Mouse (Mus musculus): Measurements from ENCODE around the gene Ripor2. TPM values are rescaled to one million over a fixed set of nuclear protein-coding genes. Genes with fewer than 3 reads are reported as not detected.

Ripor2 gene
- polyA plus RNA-seq, 1 experiment: 32.0 TPM

- DNase-seq (ENCODE audit: low read depth): no peak
- TF ChIP-seq CTCF (IDR thresholded peaks at IDR 0.05; ENCODE audit: borderline replicate concordance, extremely low read depth, insufficient read depth, insufficient read length) (no peak), POLR2A (IDR thresholded peaks at IDR 0.05; ENCODE audit: borderline replicate concordance, extremely low read depth, insufficient read depth, insufficient read length, poor library complexity, severe bottlenecking) (no peak)
Observed at GRCm38 (mm10) chr13:24619711-24620110, 37.7 kb downstream of the Ripor2 start.

- TF ChIP-seq POLR2A (IDR thresholded peaks at IDR 0.05; ENCODE audit: borderline replicate concordance, extremely low read depth, insufficient read depth, insufficient read length, poor library complexity, severe bottlenecking) (no peak), CTCF (IDR thresholded peaks at IDR 0.05; ENCODE audit: borderline replicate concordance, extremely low read depth, insufficient read depth, insufficient read length) (no peak)
- no peak for DNase-seq (ENCODE audit: low read depth)
Observed at GRCm38 (mm10) chr13:24620439-24620838, 38.5 kb downstream of the Ripor2 start.

GRCm38 (mm10) chr13:24623631-24624030 lies 41.6 kb downstream of the Ripor2 start:
- TF ChIP-seq CTCF (IDR thresholded peaks at IDR 0.05; ENCODE audit: borderline replicate concordance, extremely low read depth, insufficient read depth, insufficient read length) (no peak), POLR2A (IDR thresholded peaks at IDR 0.05; ENCODE audit: borderline replicate concordance, extremely low read depth, insufficient read depth, insufficient read length, poor library complexity, severe bottlenecking) (no peak)
- DNase-seq (ENCODE audit: low read depth): no peak

GRCm38 (mm10) chr13:24625071-24625470 lies 43.1 kb downstream of the Ripor2 start:
- DNase-seq (ENCODE audit: low read depth): peak; percentile 72
- no peak for TF ChIP-seq CTCF (IDR thresholded peaks at IDR 0.05; ENCODE audit: borderline replicate concordance, extremely low read depth, insufficient read depth, insufficient read length)
- TF ChIP-seq POLR2A (IDR thresholded peaks at IDR 0.05; ENCODE audit: borderline replicate concordance, extremely low read depth, insufficient read depth, insufficient read length, poor library complexity, severe bottlenecking): no peak

DNA sequence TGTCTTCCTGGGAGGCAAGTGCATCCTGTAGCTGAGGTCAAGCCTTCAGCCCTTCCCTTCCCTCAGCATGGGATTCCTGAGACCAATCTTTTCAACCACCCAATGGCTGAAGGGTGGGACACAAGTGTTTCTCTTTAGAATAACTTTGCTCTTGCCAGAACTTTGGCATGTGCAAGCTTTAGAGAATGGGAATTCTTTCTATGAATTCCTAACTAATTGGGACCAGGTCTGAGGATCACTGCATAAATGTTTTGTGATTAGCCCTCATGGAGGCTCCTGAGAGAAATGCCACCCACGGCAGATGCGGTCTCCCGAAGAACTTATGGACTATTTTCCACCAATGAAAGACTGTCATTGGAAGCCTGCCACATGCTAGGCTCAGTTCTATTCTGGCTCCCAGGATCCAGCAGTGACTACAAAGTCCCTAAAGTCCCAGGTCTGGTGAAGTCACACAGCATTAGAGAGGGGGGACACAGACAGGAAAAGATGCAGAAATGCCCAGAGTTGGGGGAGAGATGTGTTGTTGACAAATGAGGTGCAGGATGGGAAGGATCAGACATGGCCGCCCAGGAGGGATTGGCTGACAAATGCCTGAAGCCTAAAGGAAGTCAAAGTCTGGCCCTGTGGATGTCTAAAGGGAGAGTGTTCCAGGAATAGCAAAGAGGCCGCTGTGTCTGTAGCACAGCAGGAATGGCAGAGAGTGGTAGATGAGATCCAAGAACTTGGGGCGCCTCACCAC lies 44.9 kb downstream of the Ripor2 start:
- no peak for TF ChIP-seq POLR2A (IDR thresholded peaks at IDR 0.05; ENCODE audit: borderline replicate concordance, extremely low read depth, insufficient read depth, insufficient read length, poor library complexity, severe bottlenecking)
- TF ChIP-seq CTCF (IDR thresholded peaks at IDR 0.05; ENCODE audit: borderline replicate concordance, extremely low read depth, insufficient read depth, insufficient read length): no peak
- DNase-seq (ENCODE audit: low read depth): no peak

- no peak for DNase-seq (ENCODE audit: low read depth)
- no peak for TF ChIP-seq CTCF (IDR thresholded peaks at IDR 0.05; ENCODE audit: borderline replicate concordance, extremely low read depth, insufficient read depth, insufficient read length)
- no peak for TF ChIP-seq POLR2A (IDR thresholded peaks at IDR 0.05; ENCODE audit: borderline replicate concordance, extremely low read depth, insufficient read depth, insufficient read length, poor library complexity, severe bottlenecking)
Observed at GRCm38 (mm10) chr13:24628192-24628591, 46.2 kb downstream of the Ripor2 start.

GRCm38 (mm10) chr13:24629073-24629621 lies 47.2 kb downstream of the Ripor2 start:
- DNase-seq (ENCODE audit: low read depth): peak; percentile 91
- TF ChIP-seq CTCF (IDR thresholded peaks at IDR 0.05; ENCODE audit: borderline replicate concordance, extremely low read depth, insufficient read depth, insufficient read length) (no peak), POLR2A (IDR thresholded peaks at IDR 0.05; ENCODE audit: borderline replicate concordance, extremely low read depth, insufficient read depth, insufficient read length, poor library complexity, severe bottlenecking) (no peak)

- peak; percentile 66 for DNase-seq (ENCODE audit: low read depth)
- no peak for TF ChIP-seq POLR2A (IDR thresholded peaks at IDR 0.05; ENCODE audit: borderline replicate concordance, extremely low read depth, insufficient read depth, insufficient read length, poor library complexity, severe bottlenecking)
- TF ChIP-seq CTCF (IDR thresholded peaks at IDR 0.05; ENCODE audit: borderline replicate concordance, extremely low read depth, insufficient read depth, insufficient read length): no peak
Observed at GRCm38 (mm10) chr13:24630364-24630763, 48.4 kb downstream of the Ripor2 start.

GRCm38 (mm10) chr13:24632988-24633577 lies 51.1 kb downstream of the Ripor2 start:
- TF ChIP-seq CTCF (IDR thresholded peaks at IDR 0.05; ENCODE audit: borderline replicate concordance, extremely low read depth, insufficient read depth, insufficient read length) (no peak), POLR2A (IDR thresholded peaks at IDR 0.05; ENCODE audit: borderline replicate concordance, extremely low read depth, insufficient read depth, insufficient read length, poor library complexity, severe bottlenecking) (no peak)
- no peak for DNase-seq (ENCODE audit: low read depth)

- DNase-seq (ENCODE audit: low read depth): peak; percentile 18
- TF ChIP-seq CTCF (IDR thresholded peaks at IDR 0.05; ENCODE audit: borderline replicate concordance, extremely low read depth, insufficient read depth, insufficient read length): no peak
- TF ChIP-seq POLR2A (IDR thresholded peaks at IDR 0.05; ENCODE audit: borderline replicate concordance, extremely low read depth, insufficient read depth, insufficient read length, poor library complexity, severe bottlenecking): no peak
Observed at GRCm38 (mm10) chr13:24634346-24635120, 52.5 kb downstream of the Ripor2 start.
